Mouse (Mus musculus) forebrain, postnatal 0 days (tissue): Measurements from ENCODE around the gene Lman1l. TPM values are rescaled to one million over a fixed set of nuclear protein-coding genes. Genes with fewer than 3 reads are reported as not detected.

Source experiments
- ATAC-seq: fragments of 200-750 bp; cut with Nextera tagmentation; 2 replicates; pipeline ENCODE4 v1.8.0; 2017; ENCODE audit warnings: mild to moderate bottlenecking, moderate library complexity
- DNase-seq: peaks from one replicate; pipeline ENCODE4 v3.0.0-alpha.2; 2015
- H3K27ac ChIP-seq: fragments of 300-500 bp; sonication (generic); 2 replicates; pipeline ENCODE4 v1.5.1; 2014; ENCODE audit warnings: low read depth, mild to moderate bottlenecking, antibody characterized with exemption, low read length, moderate library complexity, mixed read lengths
- H3K27me3 ChIP-seq: fragments of 300-500 bp; sonication (generic); 2 replicates; pipeline ENCODE4 v1.6.1; 2014; ENCODE audit warnings: mild to moderate bottlenecking, low read length, mixed read lengths; ENCODE audit not compliant: insufficient read depth
- H3K36me3 ChIP-seq: fragments of 300-500 bp; sonication (generic); 2 replicates; pipeline ENCODE4 v1.6.1; 2014; ENCODE audit warnings: mild to moderate bottlenecking, moderate library complexity; ENCODE audit not compliant: insufficient read depth
- H3K4me1 ChIP-seq: fragments of 300-500 bp; sonication (generic); 2 replicates; pipeline ENCODE4 v1.6.1; 2014; ENCODE audit warnings: antibody characterized with exemption; ENCODE audit not compliant: insufficient read depth
- H3K4me2 ChIP-seq: fragments of 300-500 bp; sonication (generic); 2 replicates; pipeline ENCODE4 v1.6.1; 2014; ENCODE audit warnings: low read depth, mild to moderate bottlenecking, moderate library complexity
- H3K4me3 ChIP-seq: fragments of 300-500 bp; sonication (generic); 2 replicates; pipeline ENCODE4 v1.5.1; 2014; ENCODE audit warnings: low read depth, low read length, mixed read lengths
- H3K9ac ChIP-seq: fragments of 300-500 bp; sonication (generic); 2 replicates; pipeline ENCODE4 v1.6.1; 2014; ENCODE audit warnings: mild to moderate bottlenecking
- H3K9me3 ChIP-seq: fragments of 300-500 bp; sonication (generic); 2 replicates; pipeline ENCODE4 v1.6.1; 2016; ENCODE audit warnings: low read length
- CTCF ChIP-seq: sonication (generic); IDR thresholded peaks from 2 replicates; pipeline ENCODE4 v1.5.1; 2016; ENCODE audit warnings: antibody characterized with exemption, control low read depth, low read depth
- WGBS: fragments of 180-500 bp; shearing (Covaris S2); extraction: QIAGEN DNeasy Blood & Tissue Kit; methylation state at CpG from one replicate; pipeline ENCODE4 v1.1.7; 2014; 5-methylcytosine and 5-hydroxymethylcytosine counted together
- polyA plus RNA-seq: library from polyadenylated mRNA; unstranded; fragments of >200 nt; fragmentation: Nextera tagmentation; extraction: Ambion mirVana; gene quantifications from 2 replicates; pipeline ENCODE4 v1.2.1, GENCODE M21; 2015
- total RNA-seq: library from RNA; depleted of rRNA; stranded (reverse); fragments of >200 nt; gene quantifications from 2 replicates; pipeline ENCODE4 v1.2.3, GENCODE M21; 2014

The Lman1l gene
- total and polyA plus RNA-seq, 2 experiments from 2014 or later, result not detected

GRCm38 (mm10) chr9:57577144-57577849 lies 43.3 kb downstream of the Lman1l start:
- 86% methylated on average over 6 of the region's 6 CpGs for WGBS

GRCm38 (mm10) chr9:57575577-57575976 lies 45.0 kb downstream of the Lman1l start:
- 89% methylated on average over 3 of the region's 3 CpGs for WGBS
- no peak for ATAC-seq
- no peak for TF ChIP-seq CTCF
- H3K27me3 ChIP-seq, result no peaks in the 10 kb centered on the region
- no peak overlapping the region for H3K4me3 ChIP-seq
- no peak for DNase-seq
- H3K36me3 ChIP-seq, result peaks cover 33% of the 10 kb centered on the region
- H3K4me1 ChIP-seq, result no peaks in the 10 kb centered on the region
- no peak overlapping the region for H3K27ac ChIP-seq
- no peak overlapping the region for H3K9ac ChIP-seq
- H3K9me3 ChIP-seq, result no peaks in the 10 kb centered on the region
- no peak overlapping the region for H3K4me2 ChIP-seq

More at GRCm38 (mm10) chr9:57577144-57577849, 43.3 kb downstream of the Lman1l start:
- H3K9ac ChIP-seq, result no peak overlapping the region
- TF ChIP-seq CTCF, result no peak
- ATAC-seq (no peak), DNase-seq (no peak)
- H3K27ac ChIP-seq, result no peak overlapping the region
- H3K4me2 ChIP-seq, result no peak overlapping the region
- H3K27me3 ChIP-seq, result no peaks in the 10 kb centered on the region
- H3K4me1 ChIP-seq, result no peaks in the 10 kb centered on the region
- H3K9me3 ChIP-seq, result no peaks in the 10 kb centered on the region
- H3K36me3 ChIP-seq, result peaks cover 50% of the 10 kb centered on the region
- H3K4me3 ChIP-seq, result no peak overlapping the region

- no peak for ATAC-seq
- no peaks in the 10 kb centered on the region for H3K4me1 ChIP-seq
- no peak for DNase-seq
- H3K27ac ChIP-seq, result no peak overlapping the region
- H3K36me3 ChIP-seq, result peaks cover 25% of the 10 kb centered on the region
- H3K4me3 ChIP-seq, result no peak overlapping the region
- H3K9me3 ChIP-seq, result no peaks in the 10 kb centered on the region
- H3K4me2 ChIP-seq, result no peak overlapping the region
- no peak overlapping the region for H3K9ac ChIP-seq
- no peaks in the 10 kb centered on the region for H3K27me3 ChIP-seq
- no peak for TF ChIP-seq CTCF
Measured at GRCm38 (mm10) chr9:57574397-57574796, 46.2 kb downstream of the Lman1l start.

- no peaks in the 10 kb centered on the region for H3K9me3 ChIP-seq
- H3K9ac ChIP-seq, result no peak overlapping the region
- no peak overlapping the region for H3K4me3 ChIP-seq
- ATAC-seq (no peak), DNase-seq (no peak)
- H3K36me3 ChIP-seq, result peaks cover 18% of the 10 kb centered on the region
- no peak overlapping the region for H3K4me2 ChIP-seq
- 96% methylated on average over 6 of the region's 6 CpGs for WGBS
- H3K4me1 ChIP-seq, result 0 out of 2 replicates have a peak, but pooled peaks cover 7% of the 10 kb centered on the region
- TF ChIP-seq CTCF, result no peak
- no peaks in the 10 kb centered on the region for H3K27me3 ChIP-seq
- H3K27ac ChIP-seq, result no peak overlapping the region
Measured at GRCm38 (mm10) chr9:57568500-57568899, 52.1 kb downstream of the Lman1l start.

- 60% methylated on average over 8 of the region's 8 CpGs for WGBS
- ATAC-seq (no peak), DNase-seq (no peak)
- Histone ChIP-seq H3K9ac (no peak overlapping the region), H3K4me1 (peaks cover 11% of the 10 kb centered on the region), H3K27me3 (no peaks in the 10 kb centered on the region), H3K27ac (no peak overlapping the region), H3K9me3 (no peaks in the 10 kb centered on the region), H3K4me3 (no peak overlapping the region), H3K4me2 (no peak overlapping the region), H3K36me3 (peaks cover 18% of the 10 kb centered on the region)
- TF ChIP-seq CTCF, result peak; percentile 52
Measured at GRCm38 (mm10) chr9:57566846-57567245, 53.7 kb downstream of the Lman1l start.

- Histone ChIP-seq H3K4me2 (peak overlapping the region; percentile 15; the same call in 1 of the 2 replicates), H3K27me3 (no peaks in the 10 kb centered on the region), H3K27ac (peak overlapping the region; percentile 70), H3K9ac (no peak overlapping the region), H3K9me3 (no peaks in the 10 kb centered on the region), H3K36me3 (peaks cover 18% of the 10 kb centered on the region), H3K4me1 (peaks cover 17% of the 10 kb centered on the region), H3K4me3 (no peak overlapping the region)
- WGBS, result 26% methylated on average over 10 of the region's 10 CpGs
- no peak for TF ChIP-seq CTCF
- ATAC-seq (peak; percentile 60), DNase-seq (peak; percentile 70)
Measured at GRCm38 (mm10) chr9:57565741-57566221, 54.8 kb downstream of the Lman1l start.

- Histone ChIP-seq H3K4me3 (no peak overlapping the region), H3K4me1 (peaks cover 17% of the 10 kb centered on the region), H3K27me3 (no peaks in the 10 kb centered on the region), H3K27ac (no peak overlapping the region), H3K36me3 (peaks cover 18% of the 10 kb centered on the region), H3K9ac (no peak overlapping the region), H3K4me2 (no peak overlapping the region), H3K9me3 (no peaks in the 10 kb centered on the region)
- 91% methylated on average over 6 of the region's 6 CpGs for WGBS
- no peak for ATAC-seq
- no peak for DNase-seq
- TF ChIP-seq CTCF, result no peak
Measured at GRCm38 (mm10) chr9:57564609-57565008, 56.0 kb downstream of the Lman1l start.
